Mouse (Mus musculus): ENCODE measurements around the gene Cdc37.

GRCm38 (mm10) chr9:21198960-21199359 is 49.2 kb upstream of the Cdc37 start:
- TF ChIP-seq EP300 (IDR thresholded peaks at IDR 0.05) (no peak), CTCF (IDR thresholded peaks at IDR 0.05) (no peak)
